Mouse (Mus musculus): ENCODE data around the gene Rnaseh2b. TPM values are rescaled to one million over a fixed set of nuclear protein-coding genes. Genes with fewer than 3 reads are reported as not detected.

The Rnaseh2b gene
- polyA plus RNA-seq, 1 experiment from 2014 or later = 37.0 TPM

- no peak overlapping the region for H3K4me2 ChIP-seq
- no peaks in the 10 kb centered on the region for H3K4me1 ChIP-seq (replicated peaks)
- no peaks in the 10 kb centered on the region for H3K27me3 ChIP-seq
- no peak overlapping the region for H3K4me3 ChIP-seq
- no peaks in the 10 kb centered on the region for H3K9me3 ChIP-seq
- no peak for ATAC-seq (ENCODE audit: low FRiP score)
- 95% methylated on average over 5 of the region's 5 CpGs for WGBS
- no peak overlapping the region for H3K27ac ChIP-seq
- no peaks in the 10 kb centered on the region for H3K36me3 ChIP-seq
- H3K9ac ChIP-seq = no peak overlapping the region
Observed at GRCm38 (mm10) chr14:62323457-62323856, 31.1 kb downstream of the Rnaseh2b start.

- no peaks in the 10 kb centered on the region for H3K9me3 ChIP-seq
- H3K4me2 ChIP-seq = no peak overlapping the region
- no peak for ATAC-seq (ENCODE audit: low FRiP score)
- no peak overlapping the region for H3K9ac ChIP-seq
- H3K27ac ChIP-seq = no peak overlapping the region
- no peaks in the 10 kb centered on the region for H3K4me1 ChIP-seq (replicated peaks)
- WGBS = 96% methylated on average over 5 of the region's 5 CpGs
- H3K27me3 ChIP-seq = no peaks in the 10 kb centered on the region
- no peaks in the 10 kb centered on the region for H3K36me3 ChIP-seq
- no peak overlapping the region for H3K4me3 ChIP-seq
Observed at GRCm38 (mm10) chr14:62324943-62325342, 32.6 kb downstream of the Rnaseh2b start.

GRCm38 (mm10) chr14:62326026-62326425 lies 33.6 kb downstream of the Rnaseh2b start:
- 88% methylated on average over 3 of the region's 3 CpGs for WGBS
- no peaks in the 10 kb centered on the region for H3K27me3 ChIP-seq
- no peaks in the 10 kb centered on the region for H3K9me3 ChIP-seq
- no peak overlapping the region for H3K4me3 ChIP-seq
- no peak for ATAC-seq (ENCODE audit: low FRiP score)
- H3K27ac ChIP-seq = no peak overlapping the region
- H3K36me3 ChIP-seq = no peaks in the 10 kb centered on the region
- no peak overlapping the region for H3K9ac ChIP-seq
- H3K4me2 ChIP-seq = no peak overlapping the region
- H3K4me1 ChIP-seq (replicated peaks) = no peaks in the 10 kb centered on the region

- ATAC-seq (ENCODE audit: low FRiP score) = no peak
- Histone ChIP-seq H3K4me1 (replicated peaks) (peaks cover 4% of the 10 kb centered on the region), H3K9ac (0 out of 2 replicates have a peak overlapping the region, but pooled peaks have one; percentile 20), H3K27ac (no peak overlapping the region), H3K27me3 (no peaks in the 10 kb centered on the region), H3K9me3 (no peaks in the 10 kb centered on the region), H3K4me3 (no peak overlapping the region), H3K4me2 (no peak overlapping the region), H3K36me3 (no peaks in the 10 kb centered on the region)
- WGBS = 26% methylated on average over 2 of the region's 2 CpGs
Observed at GRCm38 (mm10) chr14:62327171-62327570, 34.8 kb downstream of the Rnaseh2b start.

GRCm38 (mm10) chr14:62328606-62329005 lies 36.2 kb downstream of the Rnaseh2b start:
- H3K4me3 ChIP-seq = no peak overlapping the region
- peaks cover 16% of the 10 kb centered on the region for H3K4me1 ChIP-seq (replicated peaks)
- no peak for ATAC-seq (ENCODE audit: low FRiP score)
- no peaks in the 10 kb centered on the region for H3K36me3 ChIP-seq
- H3K9ac ChIP-seq = no peak overlapping the region
- H3K4me2 ChIP-seq = no peak overlapping the region
- WGBS = 53% methylated on average over 6 of the region's 6 CpGs
- H3K27me3 ChIP-seq = no peaks in the 10 kb centered on the region
- H3K9me3 ChIP-seq = no peaks in the 10 kb centered on the region
- H3K27ac ChIP-seq = no peak overlapping the region

GRCm38 (mm10) chr14:62329631-62330030 lies 37.2 kb downstream of the Rnaseh2b start:
- Histone ChIP-seq H3K27ac (no peak overlapping the region), H3K36me3 (no peaks in the 10 kb centered on the region), H3K9me3 (no peaks in the 10 kb centered on the region), H3K4me3 (no peak overlapping the region), H3K27me3 (no peaks in the 10 kb centered on the region), H3K4me1 (replicated peaks) (peaks cover 16% of the 10 kb centered on the region), H3K9ac (no peak overlapping the region), H3K4me2 (no peak overlapping the region)
- ATAC-seq (ENCODE audit: low FRiP score) = no peak
- 89% methylated on average over 3 of the region's 3 CpGs for WGBS

- H3K4me3 ChIP-seq = peak overlapping the region; percentile 73
- H3K27ac ChIP-seq = no peak overlapping the region
- H3K27me3 ChIP-seq = no peaks in the 10 kb centered on the region
- ATAC-seq (ENCODE audit: low FRiP score) = no peak
- no peaks in the 10 kb centered on the region for H3K9me3 ChIP-seq
- 21% methylated on average over 6 of the region's 6 CpGs for WGBS
- peaks cover 19% of the 10 kb centered on the region for H3K4me1 ChIP-seq (replicated peaks)
- H3K4me2 ChIP-seq = peak overlapping the region; percentile 82
- no peak overlapping the region for H3K9ac ChIP-seq
- no peaks in the 10 kb centered on the region for H3K36me3 ChIP-seq
Observed at GRCm38 (mm10) chr14:62331457-62331856, 39.1 kb downstream of the Rnaseh2b start.

GRCm38 (mm10) chr14:62331866-62332619 lies 39.7 kb downstream of the Rnaseh2b start:
- H3K4me1 ChIP-seq (replicated peaks) = peaks cover 19% of the 10 kb centered on the region
- H3K9me3 ChIP-seq = no peaks in the 10 kb centered on the region
- H3K9ac ChIP-seq = peak overlapping the region; percentile 81
- ATAC-seq (ENCODE audit: low FRiP score) = peak; percentile 91
- no peaks in the 10 kb centered on the region for H3K27me3 ChIP-seq
- H3K4me2 ChIP-seq = peak overlapping the region; percentile 82
- peak overlapping the region; percentile 73 for H3K4me3 ChIP-seq
- WGBS = under 1% methylated on average over 62 of the region's 62 CpGs
- H3K36me3 ChIP-seq = no peaks in the 10 kb centered on the region
- H3K27ac ChIP-seq = peak overlapping the region; percentile 76

- no peak for ATAC-seq (ENCODE audit: low FRiP score)
- H3K4me2 ChIP-seq = no peak overlapping the region
- H3K9me3 ChIP-seq = no peaks in the 10 kb centered on the region
- no peak overlapping the region for H3K4me3 ChIP-seq
- H3K27me3 ChIP-seq = no peaks in the 10 kb centered on the region
- H3K27ac ChIP-seq = no peak overlapping the region
- no peaks in the 10 kb centered on the region; the same call in 1 of the 2 replicates for H3K36me3 ChIP-seq
- 81% methylated on average over 9 of the region's 9 CpGs for WGBS
- peaks cover 19% of the 10 kb centered on the region for H3K4me1 ChIP-seq (replicated peaks)
- no peak overlapping the region for H3K9ac ChIP-seq
Observed at GRCm38 (mm10) chr14:62333909-62334687, 41.7 kb downstream of the Rnaseh2b start.

- H3K4me1 ChIP-seq (replicated peaks) = 0 out of 2 replicates have a peak, but pooled peaks cover 12% of the 10 kb centered on the region
- no peaks in the 10 kb centered on the region for H3K27me3 ChIP-seq
- H3K9ac ChIP-seq = no peak overlapping the region
- no peaks in the 10 kb centered on the region for H3K9me3 ChIP-seq
- no peak overlapping the region for H3K27ac ChIP-seq
- 85% methylated on average over 1 of the region's 1 CpGs for WGBS
- H3K36me3 ChIP-seq = no peaks in the 10 kb centered on the region; the same call in 1 of the 2 replicates
- no peak overlapping the region for H3K4me3 ChIP-seq
- no peak for ATAC-seq (ENCODE audit: low FRiP score)
- H3K4me2 ChIP-seq = no peak overlapping the region
Observed at GRCm38 (mm10) chr14:62339196-62339595, 46.8 kb downstream of the Rnaseh2b start.

- ATAC-seq (ENCODE audit: low FRiP score) = no peak
- no peaks in the 10 kb centered on the region for H3K9me3 ChIP-seq
- 78% methylated on average over 8 of the region's 8 CpGs for WGBS
- no peak overlapping the region for H3K9ac ChIP-seq
- no peaks in the 10 kb centered on the region; the same call in 1 of the 2 replicates for H3K36me3 ChIP-seq
- H3K27me3 ChIP-seq = no peaks in the 10 kb centered on the region
- no peak overlapping the region for H3K4me3 ChIP-seq
- H3K4me2 ChIP-seq = no peak overlapping the region
- H3K4me1 ChIP-seq (replicated peaks) = 0 out of 2 replicates have a peak, but pooled peaks cover 15% of the 10 kb centered on the region
- H3K27ac ChIP-seq = no peak overlapping the region
Observed at GRCm38 (mm10) chr14:62341887-62342642, 49.7 kb downstream of the Rnaseh2b start.

- no peak overlapping the region for H3K9ac ChIP-seq
- no peak for ATAC-seq (ENCODE audit: low FRiP score)
- WGBS = 70% methylated on average over 10 of the region's 10 CpGs
- no peak overlapping the region for H3K4me2 ChIP-seq
- H3K27ac ChIP-seq = no peak overlapping the region
- H3K27me3 ChIP-seq = no peaks in the 10 kb centered on the region
- no peaks in the 10 kb centered on the region; the same call in 1 of the 2 replicates for H3K36me3 ChIP-seq
- H3K4me1 ChIP-seq (replicated peaks) = 0 out of 2 replicates have a peak, but pooled peaks cover 22% of the 10 kb centered on the region
- H3K9me3 ChIP-seq = no peaks in the 10 kb centered on the region
- H3K4me3 ChIP-seq = no peak overlapping the region
Observed at GRCm38 (mm10) chr14:62342643-62343144, 50.3 kb downstream of the Rnaseh2b start.
